Mouse (Mus musculus): ENCODE results near the gene Cdh10.

- no peak for TF ChIP-seq CTCF (IDR thresholded peaks at IDR 0.05; ENCODE audit: low read depth)
- no peak for TF ChIP-seq EP300 (optimal IDR thresholded peaks at IDR 0.05)
Observed at GRCm38 (mm10) chr15:18858135-18858534, 39.4 kb downstream of the Cdh10 start.
